Mouse (Mus musculus) midbrain, embryonic 12.5 days (tissue): ENCODE data around the gene Arhgdib. TPM values are rescaled to one million over a fixed set of nuclear protein-coding genes. Genes with fewer than 3 reads are reported as not detected.
"Not testable (repeated sequence)": the region's sequence is repeated elsewhere in the genome, so short reads cannot be mapped to it uniquely, and the experiment has no call there.

Source experiments
- ATAC-seq: fragments of 200-750 bp; cut with Nextera tagmentation; 2 replicates; pipeline ENCODE4 v1.8.0; 2017; ENCODE audit warnings: low read depth, moderate TSS enrichment, moderate library complexity; ENCODE audit not compliant: low FRiP score
- H3K27ac ChIP-seq: fragments of 300-500 bp; sonication (generic); replicated peaks from 2 replicates; pipeline ENCODE4 v1.5.1; 2016; ENCODE audit warnings: mild to moderate bottlenecking
- H3K27me3 ChIP-seq: fragments of 300-500 bp; sonication (generic); 2 replicates; pipeline ENCODE4 v1.6.1; 2016; ENCODE audit warnings: mild to moderate bottlenecking
- H3K36me3 ChIP-seq: fragments of 300-500 bp; sonication (generic); 2 replicates; pipeline ENCODE4 v1.6.1; 2016
- H3K4me1 ChIP-seq: fragments of 300-500 bp; sonication (generic); 2 replicates; pipeline ENCODE4 v1.6.1; 2016
- H3K4me2 ChIP-seq: fragments of 300-500 bp; sonication (generic); replicated peaks from 2 replicates; pipeline ENCODE4 v1.6.1; 2016; ENCODE audit warnings: mild to moderate bottlenecking, moderate library complexity
- H3K4me3 ChIP-seq: fragments of 300-500 bp; sonication (generic); 2 replicates; pipeline ENCODE4 v1.5.1; 2016; ENCODE audit warnings: mild to moderate bottlenecking
- H3K9ac ChIP-seq: fragments of 300-500 bp; sonication (generic); replicated peaks from 2 replicates; pipeline ENCODE4 v1.6.1; 2016; ENCODE audit warnings: mild to moderate bottlenecking, moderate library complexity
- H3K9me3 ChIP-seq: fragments of 300-500 bp; sonication (generic); 2 replicates; pipeline ENCODE4 v1.6.1; 2016; ENCODE audit warnings: mild to moderate bottlenecking
- WGBS: fragments of 180-500 bp; shearing (Covaris S2); methylation state at CpG from one replicate; pipeline ENCODE4 v1.1.7; 2016; 5-methylcytosine and 5-hydroxymethylcytosine counted together
- polyA plus RNA-seq: library from polyadenylated mRNA; unstranded; fragments of >200 nt; fragmentation: Nextera tagmentation; extraction: Ambion mirVana; gene quantifications from 2 replicates; pipeline ENCODE4 v1.2.1, GENCODE M21; 2016

Gene Arhgdib
- polyA plus RNA-seq = 17.9 and 23.1 TPM in 2 replicates

GRCm38 (mm10) chr6:136941051-136942021, at the start of gene Arhgdib:
Gene Arhgdib, minus strand, starts transcription at chr6:136941899.
- Histone ChIP-seq H3K9me3 (no peaks in the 10 kb centered on the region), H3K4me2 (no peak within 1 kb of the TSS), H3K4me3 (no peak within 1 kb of the TSS), H3K36me3 (no peaks in the 10 kb centered on the region), H3K27me3 (no peaks in the 10 kb centered on the region), H3K4me1 (0 out of 2 replicates have a peak, but pooled peaks cover 3% of the 10 kb centered on the region), H3K27ac (no peak within 1 kb of the TSS), H3K9ac (no peak within 1 kb of the TSS)
- no peak for ATAC-seq
- WGBS = 66% methylated on average over 12 of the region's 12 CpGs

- no peaks in the 10 kb centered on the region for H3K36me3 ChIP-seq
- ATAC-seq = no peak
- no peaks in the 10 kb centered on the region for H3K4me1 ChIP-seq
- no peaks in the 10 kb centered on the region for H3K9me3 ChIP-seq
- no peak overlapping the region for H3K27ac ChIP-seq
- H3K4me3 ChIP-seq = no peak overlapping the region
- no peak overlapping the region for H3K9ac ChIP-seq
- H3K27me3 ChIP-seq = no peaks in the 10 kb centered on the region
- H3K4me2 ChIP-seq = no peak overlapping the region
- 76% methylated on average over 8 of the region's 8 CpGs for WGBS
Observed at GRCm38 (mm10) chr6:136990557-136990956, 48.9 kb upstream of the Arhgdib start.

- no peaks in the 10 kb centered on the region for H3K4me1 ChIP-seq
- no peak overlapping the region for H3K9ac ChIP-seq
- 0 out of 2 replicates have a peak overlapping the region, but pooled peaks have one; percentile 1 for H3K4me3 ChIP-seq
- ATAC-seq = no peak
- H3K4me2 ChIP-seq = 0 out of 2 replicates have a peak overlapping the region, but pooled peaks have one; percentile 0
- H3K27me3 ChIP-seq = no peaks in the 10 kb centered on the region
- WGBS = 29% methylated on average over 11 of the region's 11 CpGs
- H3K36me3 ChIP-seq = no peaks in the 10 kb centered on the region
- H3K9me3 ChIP-seq = no peaks in the 10 kb centered on the region
- no peak overlapping the region for H3K27ac ChIP-seq
Observed at GRCm38 (mm10) chr6:136989824-136990497, 48.3 kb upstream of the Arhgdib start.

- no peak for ATAC-seq
- H3K4me1 ChIP-seq = no peaks in the 10 kb centered on the region
- H3K36me3 ChIP-seq = no peaks in the 10 kb centered on the region
- no peak overlapping the region for H3K4me3 ChIP-seq
- H3K9ac ChIP-seq = no peak overlapping the region
- 86% methylated on average over 7 of the region's 7 CpGs for WGBS
- no peaks in the 10 kb centered on the region for H3K27me3 ChIP-seq
- H3K9me3 ChIP-seq = no peaks in the 10 kb centered on the region
- no peak overlapping the region for H3K27ac ChIP-seq
- H3K4me2 ChIP-seq = no peak overlapping the region
Observed at GRCm38 (mm10) chr6:136988536-136989060, 46.9 kb upstream of the Arhgdib start.

GRCm38 (mm10) chr6:136986718-136987117, 45.0 kb upstream of the Arhgdib start:
- no peaks in the 10 kb centered on the region for H3K9me3 ChIP-seq

GRCm38 (mm10) chr6:136986019-136986418, 44.3 kb upstream of the Arhgdib start:
- Histone ChIP-seq H3K36me3 (no peaks in the 10 kb centered on the region), H3K9ac (no peak overlapping the region), H3K9me3 (no peaks in the 10 kb centered on the region), H3K4me3 (no peak overlapping the region), H3K27me3 (no peaks in the 10 kb centered on the region), H3K4me2 (no peak overlapping the region), H3K4me1 (no peaks in the 10 kb centered on the region), H3K27ac (no peak overlapping the region)
- WGBS = 82% methylated on average over 13 of the region's 13 CpGs
- ATAC-seq = no peak

More at GRCm38 (mm10) chr6:136986718-136987117, 45.0 kb upstream of the Arhgdib start:
- WGBS = 70% methylated on average over 11 of the region's 11 CpGs
- no peak for ATAC-seq
- Histone ChIP-seq H3K27ac (no peak overlapping the region), H3K4me1 (no peaks in the 10 kb centered on the region), H3K4me3 (no peak overlapping the region), H3K9ac (no peak overlapping the region), H3K4me2 (no peak overlapping the region), H3K36me3 (no peaks in the 10 kb centered on the region), H3K27me3 (no peaks in the 10 kb centered on the region)

GRCm38 (mm10) chr6:136983201-136983600, 41.5 kb upstream of the Arhgdib start:
- H3K36me3 ChIP-seq = no peaks in the 10 kb centered on the region
- no peak overlapping the region for H3K9ac ChIP-seq
- no peak for ATAC-seq
- H3K27ac ChIP-seq = no peak overlapping the region
- H3K4me3 ChIP-seq = no peak overlapping the region
- H3K27me3 ChIP-seq = no peaks in the 10 kb centered on the region
- H3K4me1 ChIP-seq = 0 out of 2 replicates have a peak, but pooled peaks cover 4% of the 10 kb centered on the region
- no peak overlapping the region for H3K4me2 ChIP-seq
- 56% methylated on average over 7 of the region's 7 CpGs for WGBS
- H3K9me3 ChIP-seq = no peaks in the 10 kb centered on the region

- no peak for ATAC-seq
- no peak overlapping the region for H3K9ac ChIP-seq
- no peaks in the 10 kb centered on the region for H3K9me3 ChIP-seq
- no peaks in the 10 kb centered on the region for H3K27me3 ChIP-seq
- WGBS = 89% methylated on average over 6 of the region's 6 CpGs
- H3K4me1 ChIP-seq = 0 out of 2 replicates have a peak, but pooled peaks cover 4% of the 10 kb centered on the region
- H3K4me3 ChIP-seq = no peak overlapping the region
- no peak overlapping the region for H3K27ac ChIP-seq
- no peak overlapping the region for H3K4me2 ChIP-seq
- H3K36me3 ChIP-seq = no peaks in the 10 kb centered on the region
Observed at GRCm38 (mm10) chr6:136982581-136982980, 40.9 kb upstream of the Arhgdib start.

- Histone ChIP-seq H3K9me3 (no peaks in the 10 kb centered on the region), H3K27me3 (no peaks in the 10 kb centered on the region), H3K4me3 (no peak overlapping the region), H3K9ac (no peak overlapping the region), H3K27ac (no peak overlapping the region), H3K4me2 (no peak overlapping the region), H3K4me1 (0 out of 2 replicates have a peak, but pooled peaks cover 4% of the 10 kb centered on the region), H3K36me3 (no peaks in the 10 kb centered on the region)
- ATAC-seq = peak; percentile 56; the same call in 1 of the 2 replicates
- WGBS = 30% methylated on average over 3 of the region's 3 CpGs
Observed at GRCm38 (mm10) chr6:136980331-136980746, 38.6 kb upstream of the Arhgdib start.

GRCm38 (mm10) chr6:136979274-136980082, 37.8 kb upstream of the Arhgdib start:
- Histone ChIP-seq H3K4me2 (no peak overlapping the region), H3K9me3 (no peaks in the 10 kb centered on the region), H3K36me3 (no peaks in the 10 kb centered on the region), H3K27me3 (no peaks in the 10 kb centered on the region), H3K4me3 (no peak overlapping the region), H3K9ac (no peak overlapping the region), H3K4me1 (0 out of 2 replicates have a peak, but pooled peaks cover 4% of the 10 kb centered on the region), H3K27ac (no peak overlapping the region)
- whole genome bisulfite sequencing = 89% methylated on average over 23 of the region's 23 CpGs
- ATAC-seq = no peak

- H3K9ac ChIP-seq, H3K36me3 ChIP-seq, H3K9me3 ChIP-seq: not testable (repeated sequence)
Observed at GRCm38 (mm10) chr6:136968877-136969276, 27.2 kb upstream of the Arhgdib start.

More at GRCm38 (mm10) chr6:136968877-136969276, 27.2 kb upstream of the Arhgdib start:
- H3K4me3 ChIP-seq, H3K27ac ChIP-seq, ATAC-seq, H3K4me1 ChIP-seq, H3K4me2 ChIP-seq, H3K27me3 ChIP-seq: not testable (repeated sequence)
- WGBS = 64% methylated on average over 4 of the region's 4 CpGs
